Mouse (Mus musculus) kidney, embryonic 15.5 days (tissue): ENCODE measurements around the gene Cers2. TPM values are rescaled to one million over a fixed set of nuclear protein-coding genes. Genes with fewer than 3 reads are reported as not detected.
A peak's percentile ranks its signal among the peaks of the same experiment; 100 is the strongest.

Experiments used
- ATAC-seq: fragments of 200-750 bp; cut with Nextera tagmentation; replicated peaks from 2 replicates; pipeline ENCODE4 v1.8.0; 2017; ENCODE audit warnings: moderate TSS enrichment; ENCODE audit not compliant: low FRiP score
- H3K27ac ChIP-seq: fragments of 300-500 bp; sonication (generic); 2 replicates; pipeline ENCODE4 v1.5.1; 2015; ENCODE audit warnings: mild to moderate bottlenecking, inconsistent platforms
- H3K27me3 ChIP-seq: fragments of 300-500 bp; sonication (generic); 2 replicates; pipeline ENCODE4 v1.6.1; 2015; ENCODE audit warnings: inconsistent platforms
- H3K36me3 ChIP-seq: fragments of 300-500 bp; sonication (generic); 2 replicates; pipeline ENCODE4 v1.6.1; 2015; ENCODE audit warnings: inconsistent platforms
- H3K4me1 ChIP-seq: fragments of 300-500 bp; sonication (generic); 2 replicates; pipeline ENCODE4 v1.6.1; 2015; ENCODE audit warnings: inconsistent platforms
- H3K4me2 ChIP-seq: fragments of 300-500 bp; sonication (generic); 2 replicates; pipeline ENCODE4 v1.6.1; 2015; ENCODE audit warnings: moderate library complexity, mild to moderate bottlenecking, inconsistent platforms
- H3K4me3 ChIP-seq: fragments of 300-500 bp; sonication (generic); replicated peaks from 2 replicates; pipeline ENCODE4 v1.5.1; 2015; ENCODE audit warnings: mild to moderate bottlenecking, inconsistent platforms
- H3K9ac ChIP-seq: fragments of 300-500 bp; sonication (generic); 2 replicates; pipeline ENCODE4 v1.6.1; 2015; ENCODE audit warnings: mild to moderate bottlenecking, inconsistent platforms
- H3K9me3 ChIP-seq: fragments of 300-500 bp; sonication (generic); replicated peaks from 2 replicates; pipeline ENCODE4 v1.6.1; 2016; ENCODE audit warnings: inconsistent platforms
- WGBS: fragments of 180-500 bp; shearing (Covaris S2); methylation state at CpG from one replicate; pipeline ENCODE4 v1.1.7; 2015; ENCODE audit warnings: mixed read lengths; 5-methylcytosine and 5-hydroxymethylcytosine counted together
- polyA plus RNA-seq: library from polyadenylated mRNA; unstranded; fragments of >200 nt; fragmentation: Nextera tagmentation; extraction: Ambion mirVana; gene quantifications from 2 replicates; pipeline ENCODE4 v1.2.1, GENCODE M21; 2015

Gene Cers2
- polyA plus RNA-seq, 1 experiment from 2014 or later = 181 TPM

DNA sequence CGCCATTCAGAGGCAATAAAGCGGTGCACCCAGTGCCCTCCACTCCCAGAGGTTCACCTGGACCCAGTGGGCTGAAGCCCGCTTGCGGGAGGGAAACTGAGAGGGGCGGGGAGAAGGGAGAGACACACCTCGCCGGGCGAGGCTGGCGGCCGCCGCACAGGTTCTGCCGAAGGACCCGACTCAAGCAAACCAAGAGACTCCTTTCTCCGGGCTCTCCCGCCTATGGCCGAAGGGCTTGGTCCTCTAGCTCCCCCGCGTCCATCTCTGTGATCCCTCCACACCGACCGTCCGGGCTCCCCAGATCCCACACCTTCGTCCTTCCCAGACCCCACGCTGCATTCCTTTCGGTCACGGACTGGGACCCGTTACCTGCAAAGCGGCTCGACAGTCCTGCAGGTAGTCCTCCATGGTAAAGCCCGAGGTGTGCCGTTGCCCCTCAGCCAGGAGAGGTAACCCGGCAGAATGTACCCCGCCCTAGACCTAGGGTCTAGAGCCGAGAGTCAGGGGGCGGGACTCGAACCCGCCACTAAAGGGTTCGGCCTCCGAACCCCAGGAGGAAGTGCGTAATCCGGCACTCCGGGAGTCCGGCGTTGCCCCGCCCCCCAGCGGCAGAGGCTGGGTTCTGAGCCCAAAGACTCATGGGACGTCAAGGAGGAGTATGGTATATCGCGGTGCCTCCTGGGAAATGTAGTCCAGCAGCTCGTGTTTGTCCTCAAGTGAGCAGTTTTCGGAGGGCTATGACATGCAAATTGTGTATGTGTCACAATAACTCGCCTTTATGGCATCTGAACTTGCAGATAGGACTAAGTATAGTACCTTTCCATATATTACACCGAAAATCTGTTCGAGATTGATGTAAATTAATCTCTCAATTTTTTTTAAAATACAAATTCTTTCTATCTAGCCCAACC lies 33.1 kb upstream of the Cers2 start, which contains the start of the genes Mindy1 and Prune1:
Gene Mindy1 (plus strand): TSS at position 130 of the 911 bp plus-strand sequence.
Gene Prune1 (minus strand): TSS at position 861 of the 911 bp plus-strand sequence.
- Histone ChIP-seq H3K4me2 (peak within 1 kb of the TSS; percentile 87), H3K27me3 (no peaks in the 10 kb centered on the region), H3K9me3 (no peaks in the 10 kb centered on the region), H3K27ac (peak within 1 kb of the TSS; percentile 99), H3K4me3 (peak within 1 kb of the TSS; percentile 83), H3K4me1 (peaks cover 46% of the 10 kb centered on the region), H3K9ac (peak within 1 kb of the TSS; percentile 81), H3K36me3 (no peaks in the 10 kb centered on the region)
- WGBS = under 1% methylated on average over 53 of the region's 53 CpGs
- ATAC-seq = peak; percentile 88

DNA sequence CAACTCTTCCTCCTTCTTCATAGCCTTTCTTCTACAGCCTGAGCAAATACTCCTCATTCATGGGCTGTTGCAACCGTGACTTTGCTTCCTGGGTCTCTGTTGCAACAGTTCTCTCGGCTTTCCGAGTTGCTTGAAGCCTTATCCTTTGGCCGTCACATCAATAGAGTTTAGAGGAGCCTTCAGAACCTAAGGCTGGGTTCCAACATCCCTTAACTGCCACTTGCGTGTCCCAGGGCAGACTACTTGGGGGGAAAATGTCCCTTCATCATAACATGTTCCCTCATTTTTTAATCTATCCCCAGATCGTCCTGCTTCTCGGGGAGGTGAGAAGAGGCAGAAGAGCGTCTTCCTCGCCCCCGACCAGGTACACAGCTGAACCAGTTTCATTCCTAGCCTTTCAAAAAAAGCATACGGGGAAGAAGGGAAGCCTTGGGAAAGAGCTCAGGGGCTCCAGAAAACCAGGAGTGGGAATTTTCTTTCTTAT lies 32.2 kb upstream of the Cers2 start:
- Histone ChIP-seq H3K4me1 (peaks cover 39% of the 10 kb centered on the region), H3K9me3 (no peaks in the 10 kb centered on the region), H3K27ac (peak overlapping the region; percentile 99), H3K36me3 (peaks cover under 1% of the 10 kb centered on the region; the same call in 1 of the 2 replicates), H3K9ac (peak overlapping the region; percentile 81), H3K27me3 (no peaks in the 10 kb centered on the region), H3K4me2 (peak overlapping the region; percentile 87), H3K4me3 (peak overlapping the region; percentile 83)
- ATAC-seq = no peak
- 0% methylated on average over 11 of the region's 11 CpGs for WGBS

DNA sequence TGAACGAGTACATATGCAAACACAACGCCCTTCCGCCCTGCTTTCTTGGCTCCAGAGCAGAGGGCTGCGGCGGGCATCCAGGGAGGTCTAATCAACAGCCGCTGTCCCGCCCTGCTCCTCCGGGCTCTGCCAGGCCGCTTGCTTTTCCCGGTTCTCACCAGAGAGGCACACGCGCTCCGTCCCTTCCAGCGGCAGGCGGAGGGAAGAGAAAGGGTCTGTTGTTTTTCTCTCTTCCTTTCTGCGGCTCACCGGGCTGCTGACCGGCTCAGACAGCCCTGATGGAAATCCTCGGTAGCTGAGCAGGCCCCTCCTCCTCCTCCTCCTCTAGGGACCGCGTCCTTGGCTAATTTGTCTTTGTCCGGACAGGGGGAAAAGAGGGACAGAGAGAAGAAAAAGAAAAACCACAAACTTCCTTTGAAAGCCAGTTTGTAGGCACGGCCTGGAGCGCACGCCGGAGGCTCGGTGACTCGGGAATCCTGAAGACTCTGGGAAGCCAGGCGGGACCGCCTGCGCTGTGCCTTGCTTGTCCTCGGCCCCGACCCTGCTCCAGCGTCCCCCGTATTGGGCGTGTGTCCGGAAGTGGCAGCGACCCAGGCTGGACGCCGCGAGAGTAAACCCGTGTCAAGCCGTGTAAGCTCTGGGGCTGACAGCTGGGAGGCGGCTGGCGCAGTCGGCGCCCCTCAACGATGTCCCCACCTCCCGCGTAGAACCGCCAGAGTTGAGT lies 31.6 kb upstream of the Cers2 start:
- under 1% methylated on average over 51 of the region's 51 CpGs for WGBS
- peak; percentile 70 for ATAC-seq
- Histone ChIP-seq H3K9ac (peak overlapping the region; percentile 81), H3K4me3 (peak overlapping the region; percentile 83), H3K27me3 (no peaks in the 10 kb centered on the region), H3K36me3 (peaks cover 6% of the 10 kb centered on the region), H3K4me2 (peak overlapping the region; percentile 87), H3K4me1 (peaks cover 38% of the 10 kb centered on the region), H3K9me3 (no peaks in the 10 kb centered on the region), H3K27ac (peak overlapping the region; percentile 99)

DNA sequence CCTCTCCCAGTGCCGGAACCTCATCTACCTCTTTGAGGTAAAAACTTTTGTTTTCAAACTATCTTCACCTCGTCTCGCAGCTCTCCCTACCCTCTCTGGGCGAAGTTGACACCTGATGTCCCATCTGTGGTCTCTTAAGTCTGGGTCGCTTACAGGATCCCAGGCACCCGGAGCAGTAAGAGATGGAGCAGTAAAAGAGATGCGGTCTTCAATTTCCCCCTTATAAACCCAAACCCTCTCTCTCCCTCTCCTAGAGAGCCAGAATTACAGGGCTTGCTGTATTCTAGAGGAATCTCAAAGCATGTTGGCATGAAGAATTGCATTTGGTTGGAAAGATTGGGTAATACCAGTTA lies 31.0 kb upstream of the Cers2 start:
- Histone ChIP-seq H3K27me3 (no peaks in the 10 kb centered on the region), H3K36me3 (peaks cover 12% of the 10 kb centered on the region), H3K9ac (peak overlapping the region; percentile 81), H3K9me3 (no peaks in the 10 kb centered on the region), H3K4me2 (peak overlapping the region; percentile 87), H3K4me1 (peaks cover 38% of the 10 kb centered on the region), H3K4me3 (peak overlapping the region; percentile 83), H3K27ac (peak overlapping the region; percentile 99)
- under 1% methylated on average over 7 of the region's 7 CpGs for WGBS
- ATAC-seq = no peak

DNA sequence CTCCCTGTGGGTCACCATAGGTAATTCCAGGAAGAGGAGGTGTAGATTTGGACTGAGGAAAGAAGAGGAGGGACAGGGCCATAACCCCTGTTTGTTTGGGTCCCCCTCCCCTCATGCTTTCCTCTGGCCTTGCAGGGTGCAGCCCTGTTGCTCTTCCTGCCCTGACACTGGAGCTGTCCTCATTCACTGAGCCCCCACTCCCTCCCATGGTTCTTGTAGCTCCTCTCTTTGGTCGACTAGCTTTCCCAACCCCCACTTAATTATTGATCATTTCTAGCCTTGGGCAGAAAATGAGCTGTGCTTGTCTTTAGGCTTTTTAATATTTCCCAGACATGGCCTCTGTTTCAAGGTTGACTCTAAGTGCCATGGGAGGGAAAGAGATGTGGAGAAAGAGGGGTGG lies 30.5 kb upstream of the Cers2 start:
- Histone ChIP-seq H3K27me3 (no peaks in the 10 kb centered on the region), H3K9me3 (no peaks in the 10 kb centered on the region), H3K9ac (peak overlapping the region; percentile 81; the same call in 1 of the 2 replicates), H3K27ac (peak overlapping the region; percentile 99), H3K4me1 (peaks cover 38% of the 10 kb centered on the region), H3K36me3 (peaks cover 16% of the 10 kb centered on the region), H3K4me2 (peak overlapping the region; percentile 87), H3K4me3 (peak overlapping the region; percentile 83)
- WGBS = 22% methylated on average over 1 of the region's 1 CpGs
- ATAC-seq = no peak

DNA sequence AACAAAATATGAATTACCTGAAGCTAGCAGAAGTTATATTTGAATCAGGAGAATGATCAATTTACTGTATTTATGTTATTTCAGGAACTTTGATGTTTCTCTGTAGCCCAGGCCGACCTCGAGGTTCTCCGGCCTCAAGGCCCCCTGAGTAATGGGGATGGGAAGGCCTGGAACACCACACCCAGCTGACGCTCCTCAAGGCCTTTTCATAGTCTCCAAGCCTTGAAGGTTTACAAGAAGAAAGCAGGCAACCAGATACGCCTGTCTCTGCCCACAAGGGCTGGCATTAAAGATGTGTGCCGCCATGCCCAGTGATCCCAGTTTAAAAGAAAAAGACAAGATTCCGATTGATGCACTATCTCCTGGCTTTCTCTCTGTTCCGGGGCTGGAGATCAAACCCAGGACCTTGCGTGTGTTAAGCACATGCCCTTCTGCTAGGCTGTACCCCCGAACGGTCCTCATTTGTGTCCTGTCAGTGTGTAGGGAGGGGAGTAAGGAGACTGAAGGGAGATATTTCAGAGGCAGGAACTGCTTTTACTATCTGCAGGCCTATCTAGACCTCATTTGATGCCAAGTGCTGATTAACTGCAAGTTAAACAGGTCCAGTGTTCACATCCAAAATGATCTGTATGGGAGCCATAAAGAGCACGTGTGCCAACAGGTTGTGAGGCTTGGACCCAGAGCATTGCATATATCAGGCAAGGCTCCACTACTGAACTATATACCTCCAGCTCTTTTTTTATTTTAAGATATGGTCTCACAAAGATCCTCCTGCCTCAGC lies 29.9 kb upstream of the Cers2 start:
- ATAC-seq = no peak
- H3K36me3 ChIP-seq = peaks cover 22% of the 10 kb centered on the region
- H3K27ac ChIP-seq = 0 out of 2 replicates have a peak overlapping the region, but pooled peaks have one; percentile 25
- peaks cover 38% of the 10 kb centered on the region for H3K4me1 ChIP-seq
- no peaks in the 10 kb centered on the region for H3K9me3 ChIP-seq
- 81% methylated on average over 12 of the region's 12 CpGs for WGBS
- H3K4me2 ChIP-seq = peak overlapping the region; percentile 87
- peak overlapping the region; percentile 8; the same call in 1 of the 2 replicates for H3K9ac ChIP-seq
- peak overlapping the region; percentile 83 for H3K4me3 ChIP-seq
- no peaks in the 10 kb centered on the region for H3K27me3 ChIP-seq

DNA sequence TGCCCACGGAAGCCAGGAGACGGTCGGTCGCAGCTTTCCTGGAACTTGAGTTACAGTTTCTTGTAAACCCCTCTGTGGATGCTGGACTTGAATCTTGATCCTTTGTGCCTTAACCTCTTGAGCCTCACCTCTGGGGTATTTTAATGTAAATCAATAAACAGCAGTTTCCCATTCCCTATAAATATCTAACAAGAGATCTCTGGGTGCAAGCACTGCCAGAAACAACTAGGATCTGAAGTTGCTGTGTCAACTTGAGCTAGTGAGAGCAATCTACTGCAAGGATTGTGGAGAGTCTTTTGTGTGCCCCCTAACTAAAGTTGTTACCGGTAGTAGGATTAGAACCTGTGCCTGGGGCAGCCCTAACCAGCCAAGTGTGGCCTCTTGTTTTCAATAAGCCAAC lies 29.2 kb upstream of the Cers2 start:
- 85% methylated on average over 5 of the region's 5 CpGs for WGBS
- Histone ChIP-seq H3K27ac (peak overlapping the region; percentile 59; the same call in 1 of the 2 replicates), H3K4me3 (no peak overlapping the region), H3K9me3 (no peaks in the 10 kb centered on the region), H3K4me1 (peaks cover 42% of the 10 kb centered on the region), H3K9ac (no peak overlapping the region), H3K4me2 (no peak overlapping the region), H3K36me3 (peaks cover 27% of the 10 kb centered on the region), H3K27me3 (no peaks in the 10 kb centered on the region)
- no peak for ATAC-seq

DNA sequence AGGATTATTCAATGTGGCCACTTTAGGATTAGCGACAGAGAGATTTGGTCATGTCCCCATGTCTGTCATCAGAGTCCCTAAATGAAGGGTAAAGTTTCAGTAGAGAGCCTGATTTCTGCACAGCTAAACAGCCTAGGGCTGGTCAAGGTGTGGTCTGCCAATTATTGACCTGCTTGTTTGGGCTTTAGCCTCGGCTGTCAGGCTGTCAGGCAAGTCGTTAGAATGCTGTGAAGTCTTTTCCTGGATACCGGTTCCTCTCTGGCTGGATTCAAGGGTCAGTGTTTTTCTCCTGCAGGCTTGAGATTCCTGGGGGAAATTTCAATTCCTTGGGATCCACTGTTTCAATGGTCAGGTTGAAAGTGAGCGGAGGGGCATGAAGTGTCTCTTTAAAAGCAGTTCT lies 28.6 kb upstream of the Cers2 start:
- Histone ChIP-seq H3K9ac (no peak overlapping the region), H3K27me3 (no peaks in the 10 kb centered on the region), H3K4me1 (peaks cover 37% of the 10 kb centered on the region), H3K4me3 (no peak overlapping the region), H3K36me3 (peaks cover 33% of the 10 kb centered on the region), H3K4me2 (no peak overlapping the region), H3K27ac (peak overlapping the region; percentile 59; the same call in 1 of the 2 replicates), H3K9me3 (no peaks in the 10 kb centered on the region)
- ATAC-seq = no peak
- WGBS = 50% methylated on average over 5 of the region's 5 CpGs

DNA sequence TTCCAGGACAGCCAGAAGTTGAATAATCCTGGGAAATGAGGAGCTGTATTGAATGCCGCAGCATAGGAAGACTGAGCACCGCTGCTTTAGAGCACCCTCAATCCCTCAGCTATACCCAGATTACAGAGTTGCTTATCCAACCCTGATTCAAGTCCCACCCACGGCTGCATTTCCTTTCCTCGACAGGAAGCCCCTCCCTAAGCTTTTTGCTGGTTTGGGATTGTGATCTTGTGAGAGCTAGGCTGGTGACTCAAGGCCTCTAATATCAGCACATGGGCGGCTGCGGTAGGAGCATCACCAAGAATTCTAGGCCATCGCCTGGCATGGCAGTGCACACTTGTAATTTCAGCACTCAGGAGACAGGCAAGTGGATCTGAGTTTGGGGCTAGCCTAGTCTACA lies 28.1 kb upstream of the Cers2 start:
- H3K36me3 ChIP-seq = peaks cover 38% of the 10 kb centered on the region
- H3K9ac ChIP-seq = no peak overlapping the region
- no peak overlapping the region for H3K4me3 ChIP-seq
- no peaks in the 10 kb centered on the region for H3K27me3 ChIP-seq
- H3K27ac ChIP-seq = peak overlapping the region; percentile 59; the same call in 1 of the 2 replicates
- H3K4me2 ChIP-seq = no peak overlapping the region
- peaks cover 37% of the 10 kb centered on the region for H3K4me1 ChIP-seq
- 81% methylated on average over 7 of the region's 7 CpGs for WGBS
- H3K9me3 ChIP-seq = no peaks in the 10 kb centered on the region
- no peak for ATAC-seq

DNA sequence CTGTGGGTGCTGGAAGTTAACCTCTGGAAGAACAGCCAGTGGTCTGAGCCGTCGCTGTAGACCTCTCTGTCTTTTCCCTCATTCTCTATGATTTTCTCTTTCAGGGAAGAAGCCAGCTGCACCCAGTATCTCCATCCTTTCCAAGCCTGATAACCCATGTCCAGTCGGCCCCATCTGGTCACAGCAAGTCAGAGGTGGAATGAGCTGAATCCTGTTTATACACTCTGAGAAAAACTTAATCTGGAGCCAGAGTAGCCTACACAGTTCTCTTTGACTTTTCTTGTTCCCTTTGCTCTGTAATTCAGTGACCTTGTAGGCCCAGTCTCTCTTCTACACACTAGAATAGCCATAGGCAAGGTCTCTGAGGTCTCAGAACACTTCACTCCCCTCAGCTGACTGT lies 27.1 kb upstream of the Cers2 start:
- no peak overlapping the region for H3K27ac ChIP-seq
- no peaks in the 10 kb centered on the region for H3K9me3 ChIP-seq
- peaks cover 47% of the 10 kb centered on the region for H3K36me3 ChIP-seq
- ATAC-seq = no peak
- whole genome bisulfite sequencing = 90% methylated on average over 3 of the region's 3 CpGs
- H3K4me3 ChIP-seq = no peak overlapping the region
- no peak overlapping the region for H3K4me2 ChIP-seq
- H3K9ac ChIP-seq = no peak overlapping the region
- H3K27me3 ChIP-seq = no peaks in the 10 kb centered on the region
- H3K4me1 ChIP-seq = peaks cover 34% of the 10 kb centered on the region

DNA sequence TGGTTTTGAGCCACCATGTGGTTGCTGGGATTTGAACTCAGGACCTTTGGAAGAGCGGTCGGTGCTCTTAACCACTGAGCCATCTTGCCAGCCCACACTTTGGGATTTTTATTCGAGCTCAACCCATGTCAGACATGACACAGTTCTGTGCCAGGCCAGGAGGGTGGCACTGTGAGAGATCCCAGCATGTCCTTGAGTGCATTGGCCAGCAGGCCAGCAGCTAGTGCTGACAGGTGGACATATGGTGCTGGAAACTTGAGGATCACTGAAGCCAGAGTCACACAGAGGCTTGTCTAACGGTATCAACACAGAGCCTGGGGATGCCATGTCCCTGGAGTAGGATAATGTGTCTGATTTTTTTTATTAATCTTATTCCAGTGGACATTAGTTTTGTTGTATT lies 25.2 kb upstream of the Cers2 start:
- Histone ChIP-seq H3K4me1 (peaks cover 24% of the 10 kb centered on the region), H3K36me3 (peaks cover 65% of the 10 kb centered on the region), H3K4me2 (no peak overlapping the region), H3K9me3 (no peaks in the 10 kb centered on the region), H3K27me3 (no peaks in the 10 kb centered on the region), H3K9ac (no peak overlapping the region), H3K4me3 (no peak overlapping the region), H3K27ac (no peak overlapping the region)
- no peak for ATAC-seq
- WGBS = 93% methylated on average over 4 of the region's 4 CpGs
